Comparison of ENCODE assay signal across 8 mouse cellular contexts in genomic region chr2:181582358-181582757, GRCm38 (mm10). TPM values are rescaled to one million over a fixed set of nuclear protein-coding genes. Genes with fewer than 3 reads are reported as not detected.
DNase-seq lines count a peak whose midpoint lies in the region; ATAC-seq and TF ChIP-seq lines count a peak whose summit lies in the region.

No protein-coding gene starts in this region.

- peaks cover 13% of the 10 kb centered on the region for H3K79me2 ChIP-seq in myocyte (ENCODE audit: control insufficient read depth, insufficient read depth)

- H3K27me3 ChIP-seq in cerebellum, adult 2 months (ENCODE audit: control insufficient read depth, insufficient read depth, low read length) = no peaks in the 10 kb centered on the region
- H3K27me3 ChIP-seq in lung, embryonic 14.5 days (ENCODE audit: insufficient read depth, low read length) = no peaks in the 10 kb centered on the region
- no peaks in the 10 kb centered on the region for H3K27me3 ChIP-seq in intestine, embryonic 14.5 days (replicated peaks; ENCODE audit: control insufficient read depth, insufficient read depth, low read length)
- no peaks in the 10 kb centered on the region for H3K27me3 ChIP-seq in myocyte (ENCODE audit: control insufficient read depth, insufficient read depth, insufficient read length)

- peaks cover 38% of the 10 kb centered on the region for H3K36me3 ChIP-seq in lung, embryonic 14.5 days (ENCODE audit: insufficient read depth)
- H3K36me3 ChIP-seq in intestine, embryonic 14.5 days (ENCODE audit: control insufficient read depth, insufficient read depth, low read length) = peaks cover 40% of the 10 kb centered on the region
- peaks cover 12% of the 10 kb centered on the region for H3K36me3 ChIP-seq in myocyte (ENCODE audit: control insufficient read depth, insufficient read depth)

- no peak for TF ChIP-seq CTCF in cerebellum, adult 2 months (IDR thresholded peaks at IDR 0.05; ENCODE audit: borderline replicate concordance, insufficient read depth, low read depth, low read length)
- TF ChIP-seq CTCF in lung, embryonic 14.5 days (IDR thresholded peaks at IDR 0.05; ENCODE audit: low read depth) = no peak

- no peak overlapping the region for H3K4me3 ChIP-seq in cerebellum, adult 2 months (replicated peaks; ENCODE audit: insufficient read depth, low read depth, low read length)
- H3K4me3 ChIP-seq in lung, embryonic 14.5 days (ENCODE audit: low read depth, low read length) = no peak overlapping the region
- H3K4me3 ChIP-seq in intestine, embryonic 14.5 days (ENCODE audit: low read depth, low read length) = no peak overlapping the region; the same call in 1 of the 2 replicates
- peak overlapping the region; percentile 50 for H3K4me3 ChIP-seq in myocyte

- H3K4me2 ChIP-seq in lung, embryonic 14.5 days = peak overlapping the region; percentile 98; the same call in 1 of the 2 replicates
- peak overlapping the region; percentile 93 for H3K4me2 ChIP-seq in intestine, embryonic 14.5 days (ENCODE audit: low read length)
- peak overlapping the region; percentile 74 for H3K4me2 ChIP-seq in myocyte (ENCODE audit: low read depth)

- no peak overlapping the region for H3ac ChIP-seq in myocyte (ENCODE audit: control insufficient read depth, insufficient read length)

- H3K4me1 ChIP-seq in cerebellum, adult 2 months (ENCODE audit: control insufficient read depth, insufficient read depth, low read length) = peaks cover 20% of the 10 kb centered on the region
- peaks cover 8% of the 10 kb centered on the region for H3K4me1 ChIP-seq in lung, embryonic 14.5 days (ENCODE audit: insufficient read depth)
- H3K4me1 ChIP-seq in intestine, embryonic 14.5 days (replicated peaks; ENCODE audit: control insufficient read depth, insufficient read depth, low read length) = peaks cover 24% of the 10 kb centered on the region

- TF ChIP-seq POLR2A in cerebellum, adult 2 months (IDR thresholded peaks at IDR 0.05; ENCODE audit: borderline replicate concordance, insufficient read depth, low read length) = no peak
- no peak for TF ChIP-seq POLR2A in myocyte (IDR thresholded peaks at IDR 0.05; ENCODE audit: insufficient read length, low read depth)

- H3K9me3 ChIP-seq in lung, embryonic 14.5 days (ENCODE audit: low read depth, low read length) = no peaks in the 10 kb centered on the region
- no peaks in the 10 kb centered on the region for H3K9me3 ChIP-seq in intestine, embryonic 14.5 days (ENCODE audit: control insufficient read depth, low read length)

- H3K9ac ChIP-seq in lung, embryonic 14.5 days = peak overlapping the region; percentile 9; the same call in 1 of the 2 replicates
- no peak overlapping the region for H3K9ac ChIP-seq in intestine, embryonic 14.5 days (ENCODE audit: low read length)

- ATAC-seq in cerebellum, adult (ENCODE audit: insufficient number of reproducible peaks, low FRiP score, low TSS enrichment) = no peak
- no peak for ATAC-seq in lung, embryonic 14.5 days (ENCODE audit: insufficient read depth)
- no peak for ATAC-seq in intestine, embryonic 14.5 days (replicated peaks; ENCODE audit: low FRiP score, low TSS enrichment, low read depth)

- DNase-seq in cerebellum, adult 2 months = peak; percentile 23 to 31
- DNase-seq in lung, embryonic 14.5 days = peak; percentile 18
- no peak for DNase-seq in lung, adult 18-20 months
- no peak for DNase-seq in intestine, embryonic 14.5 days (ENCODE audit: low spot score)
- no peak for DNase-seq in thymus, postnatal 14 days
- no peak for DNase-seq in MN1 (ENCODE audit: low spot score)

- H3K27ac ChIP-seq in cerebellum, adult 2 months (ENCODE audit: insufficient read depth, low read length) = no peak overlapping the region
- H3K27ac ChIP-seq in lung, embryonic 14.5 days (ENCODE audit: low read depth) = no peak overlapping the region
- no peak overlapping the region for H3K27ac ChIP-seq in intestine, embryonic 14.5 days (ENCODE audit: low read depth)

- 88% methylated on average over 2 of the region's 2 CpGs for WGBS in cerebellum, adult 2 months
- 77% methylated on average over 2 of the region's 2 CpGs for whole genome bisulfite sequencing in lung, embryonic 14.5 days
- WGBS in intestine, embryonic 14.5 days = 64% methylated on average over 2 of the region's 2 CpGs

TF ChIP-seq in myocyte, 11 proteins besides CTCF, POLR2A, EP300 and RAD21:
- TF ChIP-seq POLR2AphosphoS2 (IDR thresholded peaks at IDR 0.05; ENCODE audit: insufficient read length, low read depth) (no peak), E2F4 (IDR thresholded peaks at IDR 0.05; ENCODE audit: insufficient read depth) (no peak), TCF12 (IDR thresholded peaks at IDR 0.05; ENCODE audit: insufficient read depth, poor library complexity, severe bottlenecking) (no peak), TCF3 (IDR thresholded peaks at IDR 0.05; ENCODE audit: insufficient read length, low read depth) (no peak), MYOD1 (IDR thresholded peaks at IDR 0.05; ENCODE audit: control insufficient read depth in 1 of 3, insufficient read length in 2 of 3, low read depth in 2 of 3) (no peak), REST (IDR thresholded peaks at IDR 0.05; ENCODE audit: insufficient read depth, insufficient read length) (no peak), USF1 (IDR thresholded peaks at IDR 0.05; ENCODE audit: low read depth) (no peak)

RNA-seq across cellular contexts. Expression of gene Uckl1, which starts 2.3 kb away (rescaled TPM):
- polyA plus RNA-seq in cerebellum, adult 2 months (2012; rRNA removed) = 142 and 149 TPM in 2 replicates
- 36.9 and 38.3 TPM in 2 replicates for polyA plus RNA-seq in lung, embryonic 14.5 days (2014; fragmentation: Nextera tagmentation; extraction: Ambion mirVana)
- polyA plus RNA-seq in intestine, embryonic 14.5 days (2014; fragmentation: Nextera tagmentation; extraction: Ambion mirVana) = 62.8 and 65.1 TPM in 2 replicates
- 53.4 TPM for polyA plus RNA-seq in myocyte (2012; fragmentation: generic; extraction: Trizol)

RNA-seq across cellular contexts. Expression of gene Prpf6, which starts 9.3 kb away (rescaled TPM):
- polyA plus RNA-seq in cerebellum, adult 2 months (2012; rRNA removed) = 44.2 and 44.6 TPM in 2 replicates
- polyA plus RNA-seq in lung, embryonic 14.5 days (2014; fragmentation: Nextera tagmentation; extraction: Ambion mirVana) = 58.8 and 59.6 TPM in 2 replicates
- polyA plus RNA-seq in intestine, embryonic 14.5 days (2014; fragmentation: Nextera tagmentation; extraction: Ambion mirVana) = 53.6 and 59.9 TPM in 2 replicates
- polyA plus RNA-seq in myocyte (2012; fragmentation: generic; extraction: Trizol) = 46.0 TPM

RNA-seq across cellular contexts. Expression of gene Zfp512b, which starts 10.2 kb away (rescaled TPM):
- 55.5 and 55.6 TPM in 2 replicates for polyA plus RNA-seq in cerebellum, adult 2 months (2012; rRNA removed)
- polyA plus RNA-seq in lung, embryonic 14.5 days (2014; fragmentation: Nextera tagmentation; extraction: Ambion mirVana) = 52.5 and 58.6 TPM in 2 replicates
- polyA plus RNA-seq in intestine, embryonic 14.5 days (2014; fragmentation: Nextera tagmentation; extraction: Ambion mirVana) = 35.0 TPM in 2 replicates
- polyA plus RNA-seq in myocyte (2012; fragmentation: generic; extraction: Trizol) = 7.0 TPM

RNA-seq across cellular contexts. Expression of gene Samd10, which starts 16.7 kb away (rescaled TPM):
- polyA plus RNA-seq in cerebellum, adult 2 months (2012; rRNA removed) = 61.0 and 62.2 TPM in 2 replicates
- polyA plus RNA-seq in lung, embryonic 14.5 days (2014; fragmentation: Nextera tagmentation; extraction: Ambion mirVana) = 23.2 and 27.8 TPM in 2 replicates
- polyA plus RNA-seq in intestine, embryonic 14.5 days (2014; fragmentation: Nextera tagmentation; extraction: Ambion mirVana) = 25.4 and 26.4 TPM in 2 replicates
- 0.67 TPM for polyA plus RNA-seq in myocyte (2012; fragmentation: generic; extraction: Trizol)

Comparison
In these comparisons a context has a peak if more than half of its experiments do, and no peak if none do; other contexts are left out.
1. DNase-seq: peak in cerebellum, adult 2 months (2 of 2) and lung, embryonic 14.5 days (single experiment); none in lung, adult 18-20 months (0 of 2), intestine, embryonic 14.5 days (single experiment), thymus, postnatal 14 days (single experiment) and MN1 (single experiment).
2. Peak in every context shown above with its lines, with median percentiles within 50 percentile points of each other: H3K4me2 ChIP-seq.